Mouse (Mus musculus) liver, embryonic 13.5 days (tissue): ENCODE measurements around the gene Gm21637. TPM values are rescaled to one million over a fixed set of nuclear protein-coding genes. Genes with fewer than 3 reads are reported as not detected.
"Not testable (repeated sequence)": the region's sequence is repeated elsewhere in the genome, so short reads cannot be mapped to it uniquely, and the experiment has no call there.

ENCODE experiments used
- ATAC-seq: fragments of 200-750 bp; cut with Nextera tagmentation; 2 replicates; pipeline ENCODE4 v1.8.0; 2017; ENCODE audit warnings: low read depth, mild to moderate bottlenecking, moderate number of reproducible peaks, moderate library complexity
- DNase-seq: peaks from one replicate; pipeline ENCODE4 v3.0.0; 2022
- H3K27ac ChIP-seq: fragments of 300-500 bp; sonication (generic); 2 replicates; pipeline ENCODE4 v1.5.1; 2015; ENCODE audit warnings: moderate library complexity, mild to moderate bottlenecking, inconsistent platforms
- H3K27me3 ChIP-seq: fragments of 300-500 bp; sonication (generic); 2 replicates; pipeline ENCODE4 v1.6.1; 2015; ENCODE audit warnings: mild to moderate bottlenecking, inconsistent platforms
- H3K36me3 ChIP-seq: fragments of 300-500 bp; sonication (generic); 2 replicates; pipeline ENCODE4 v1.6.1; 2015; ENCODE audit warnings: mild to moderate bottlenecking, inconsistent platforms
- H3K4me1 ChIP-seq: fragments of 300-500 bp; sonication (generic); replicated peaks from 2 replicates; pipeline ENCODE4 v1.6.1; 2015; ENCODE audit warnings: inconsistent platforms
- H3K4me2 ChIP-seq: fragments of 300-500 bp; sonication (generic); 2 replicates; pipeline ENCODE4 v1.6.1; 2015; ENCODE audit warnings: inconsistent platforms, mild to moderate bottlenecking, moderate library complexity
- H3K4me3 ChIP-seq: fragments of 300-500 bp; sonication (generic); replicated peaks from 2 replicates; pipeline ENCODE4 v1.5.1; 2015; ENCODE audit warnings: mild to moderate bottlenecking, inconsistent platforms
- H3K9ac ChIP-seq: fragments of 300-500 bp; sonication (generic); 2 replicates; pipeline ENCODE4 v1.6.1; 2015; ENCODE audit warnings: mild to moderate bottlenecking, inconsistent platforms
- H3K9me3 ChIP-seq: fragments of 300-500 bp; sonication (generic); replicated peaks from 2 replicates; pipeline ENCODE4 v1.6.1; 2016; ENCODE audit warnings: inconsistent platforms
- WGBS: fragments of 180-500 bp; shearing (Covaris S2); methylation state at CpG from one replicate; pipeline ENCODE4 v1.1.7; 2015; ENCODE audit not compliant: insufficient replicate concordance; 5-methylcytosine and 5-hydroxymethylcytosine counted together
- polyA plus RNA-seq: library from polyadenylated mRNA; unstranded; fragments of >200 nt; fragmentation: Nextera tagmentation; extraction: Ambion mirVana; gene quantifications from 2 replicates; pipeline ENCODE4 v1.2.1, GENCODE M21; 2015

Gene Gm21637
- not detected in 2 replicates for polyA plus RNA-seq

- not testable (repeated sequence) for H3K9me3 ChIP-seq, H3K4me3 ChIP-seq, H3K27me3 ChIP-seq, ATAC-seq, H3K4me1 ChIP-seq, DNase-seq, H3K36me3 ChIP-seq, H3K27ac ChIP-seq, H3K9ac ChIP-seq, H3K4me2 ChIP-seq
- WGBS: no CpG with 5 or more reads among the region's 1 CpGs
Observed at GRCm38 (mm10) chrX:31961744-31962143, at the start of gene Gm21637. TSS of gene Gm21637 (plus strand) at chrX:31962044.

Other genes with a start within 250 kb of the Gm21637 start
- gene Btbd35f25, start 244.9 kb upstream of the Gm21637 start, polyA plus RNA-seq: not detected in 2 replicates
- gene Btbd35f22, start 85.8 kb downstream of the Gm21637 start, polyA plus RNA-seq: not detected in 2 replicates